Mouse (Mus musculus) left cerebral cortex, postnatal 14 days (tissue): ENCODE data around the gene Ggact. TPM values are rescaled to one million over a fixed set of nuclear protein-coding genes. Genes with fewer than 3 reads are reported as not detected.

Source experiments
- DNase-seq, 2 experiments: peaks; one replicate each; pipeline ENCODE4 v3.0.0; 2021 to 2022; ENCODE audit warnings: low spot score in 2 of 2, mixed read lengths in 1 of 2
- intact Hi-C: fragments of 180-260 bp; cut with DNase I; formaldehyde crosslinking; loops from one replicate; pipeline ENCODE4 v1.15.1; 2025
- total RNA-seq, 2 experiments: library from RNA; stranded (reverse); gene quantifications; 2 replicates each; pipeline ENCODE4 v1.2.3; 2021

Gene Ggact
- total RNA-seq, 2 experiments from 2014 or later, result 21.8 to 22.2 TPM

GRCm38 (mm10) chr14:122902136-122902535, 11.4 kb downstream of the Ggact start:
- intact Hi-C loops, result no loop called here
- DNase-seq, result no peak

- no peak for DNase-seq
- intact Hi-C loops, result no loop called here
Observed at GRCm38 (mm10) chr14:122901715-122902114, 11.8 kb downstream of the Ggact start.

DNA sequence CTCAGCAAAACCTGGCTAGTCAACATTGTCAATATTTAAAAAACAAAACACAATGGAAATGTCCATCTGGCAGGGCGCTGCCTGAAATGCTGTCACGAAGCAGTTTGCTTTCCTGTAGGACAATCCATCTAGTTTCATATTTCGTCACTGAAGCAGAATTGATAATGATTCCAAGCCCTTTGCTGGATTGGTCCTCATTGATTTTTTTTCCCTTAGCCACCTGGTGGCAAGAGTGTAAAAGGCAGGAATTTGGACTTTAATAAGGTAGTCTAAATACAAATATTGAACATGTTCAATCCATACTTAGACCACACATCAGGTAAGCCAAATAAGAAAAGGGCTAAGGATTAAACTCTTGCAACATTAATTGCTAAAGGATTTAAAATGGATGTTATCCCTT, 12.4 kb downstream of the Ggact start:
- DNase-seq, result no peak
- intact Hi-C loops, result no loop called here

- intact Hi-C loops, result no loop called here
- no peak for DNase-seq
Observed at GRCm38 (mm10) chr14:122900679-122901078, 12.9 kb downstream of the Ggact start.

DNA sequence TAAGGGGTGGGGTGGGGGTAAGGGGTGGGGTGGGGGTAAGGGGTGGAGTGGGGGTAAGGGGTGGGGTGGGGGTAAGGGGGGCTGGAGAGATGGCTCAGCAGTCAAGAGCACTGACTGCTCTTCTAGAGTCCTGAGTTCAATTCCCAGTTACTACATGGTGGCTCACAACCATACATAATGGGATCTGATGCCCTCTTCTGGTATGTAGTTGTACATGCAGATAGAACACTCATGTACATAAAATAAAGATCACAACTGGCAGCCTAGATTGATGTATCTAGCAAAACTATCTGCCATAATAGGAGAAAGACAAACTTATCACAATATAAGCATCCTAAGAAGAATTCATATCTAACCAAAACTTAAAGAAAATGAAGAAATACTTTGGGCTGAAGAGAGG, 15.0 kb downstream of the Ggact start:
- intact Hi-C loops, result no loop called here
- DNase-seq, result no peak

- intact Hi-C loops, result no loop called here
- DNase-seq, result no peak
Observed at GRCm38 (mm10) chr14:122896106-122896505, 17.5 kb downstream of the Ggact start.

- intact Hi-C loops, result no loop called here
Observed at GRCm38 (mm10) chr14:122891470-122891968, 22.0 kb downstream of the Ggact start.

GRCm38 (mm10) chr14:122888480-122888872, 25.1 kb downstream of the Ggact start:
- DNase-seq, result no peak
- intact Hi-C loops, result no loop called here

More at GRCm38 (mm10) chr14:122891470-122891968, 22.0 kb downstream of the Ggact start:
- no peak for DNase-seq

DNA sequence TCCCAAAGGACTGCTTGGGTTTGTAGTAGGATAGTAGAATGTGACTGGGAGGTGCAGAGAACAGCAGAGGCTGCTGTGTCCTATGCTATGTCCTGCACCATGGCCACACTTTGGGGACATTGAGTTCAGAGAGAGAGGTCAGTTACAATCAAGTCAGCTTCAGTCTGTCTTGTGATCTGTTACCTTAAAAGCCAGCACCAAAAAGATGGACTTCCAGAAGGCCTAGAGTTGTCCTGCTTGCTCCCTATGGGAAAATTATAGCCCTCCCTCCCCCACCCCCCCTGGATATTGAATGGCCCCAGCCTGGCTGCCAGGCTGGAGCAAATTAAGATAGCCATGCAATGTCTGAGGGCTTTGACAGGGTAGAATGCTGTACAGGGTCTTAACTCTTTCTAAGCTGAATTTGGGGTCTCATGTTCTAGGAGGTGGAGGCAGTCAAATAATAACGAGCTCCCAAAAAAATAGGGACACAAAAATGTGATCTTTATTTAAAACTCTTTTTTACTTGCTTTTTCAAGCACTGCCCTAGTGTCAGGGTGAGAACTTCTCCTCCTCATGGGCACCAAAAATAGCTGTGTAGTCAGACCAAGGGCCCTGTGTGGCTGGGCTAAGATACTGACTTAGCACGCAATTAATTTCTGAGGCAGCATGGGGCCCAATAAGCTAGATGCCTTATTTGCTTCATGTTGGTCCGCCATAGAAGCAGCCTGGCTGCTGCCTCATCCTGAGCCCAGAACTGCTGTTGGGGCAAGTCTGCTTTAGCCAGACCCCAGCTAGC, 25.7 kb downstream of the Ggact start:
- DNase-seq, result no peak
- intact Hi-C loops, result no loop called here

DNA sequence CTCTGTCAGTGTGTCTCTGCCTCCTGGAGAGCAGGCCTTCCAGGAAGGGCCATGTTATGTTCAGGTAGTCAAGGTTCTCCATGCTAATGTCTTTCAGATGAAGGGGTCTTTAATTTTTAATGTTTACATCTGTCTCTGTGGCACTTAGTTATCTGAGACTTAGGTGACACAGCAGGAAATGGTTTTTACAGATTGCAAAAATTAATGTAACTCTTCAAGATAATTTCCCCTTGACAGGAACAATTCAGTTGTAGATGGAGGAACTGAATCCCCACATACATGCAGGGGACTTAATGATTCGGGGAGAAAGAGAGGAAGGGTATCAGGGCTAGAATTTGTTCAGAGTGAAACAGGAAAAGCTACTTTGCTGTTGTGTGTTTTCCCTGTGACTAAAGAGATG, 26.3 kb downstream of the Ggact start:
- DNase-seq, result no peak
- intact Hi-C loops, result no loop called here

DNA sequence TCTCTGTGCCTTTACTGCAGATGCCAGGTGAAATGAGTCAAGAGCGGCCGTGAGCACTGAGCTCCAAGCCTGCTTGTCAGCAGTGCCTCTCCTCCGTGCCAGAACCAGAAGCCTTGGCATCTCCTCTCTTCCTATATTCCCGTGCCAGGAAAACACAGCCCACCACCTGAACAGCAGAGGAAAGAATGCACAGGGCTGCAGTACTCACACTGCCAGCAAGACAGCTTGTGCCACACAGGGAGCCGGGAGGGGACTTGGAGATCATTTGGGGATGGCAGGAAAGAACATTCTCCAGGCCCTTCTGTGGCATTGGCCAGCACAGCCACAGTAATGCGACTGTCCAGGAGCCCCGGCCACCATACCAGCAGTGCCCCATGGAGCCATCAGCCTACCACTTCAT, 27.7 kb downstream of the Ggact start:
- intact Hi-C loops, result no loop called here

GRCm38 (mm10) chr14:122883821-122884584, 29.6 kb downstream of the Ggact start:
- intact Hi-C loops, result no loop called here
- DNase-seq, result peak in 1 of 2 experiments; percentile 24

More for the DNA sequence above, 27.7 kb downstream of the Ggact start:
- DNase-seq, result peak in 1 of 2 experiments; percentile 47

DNA sequence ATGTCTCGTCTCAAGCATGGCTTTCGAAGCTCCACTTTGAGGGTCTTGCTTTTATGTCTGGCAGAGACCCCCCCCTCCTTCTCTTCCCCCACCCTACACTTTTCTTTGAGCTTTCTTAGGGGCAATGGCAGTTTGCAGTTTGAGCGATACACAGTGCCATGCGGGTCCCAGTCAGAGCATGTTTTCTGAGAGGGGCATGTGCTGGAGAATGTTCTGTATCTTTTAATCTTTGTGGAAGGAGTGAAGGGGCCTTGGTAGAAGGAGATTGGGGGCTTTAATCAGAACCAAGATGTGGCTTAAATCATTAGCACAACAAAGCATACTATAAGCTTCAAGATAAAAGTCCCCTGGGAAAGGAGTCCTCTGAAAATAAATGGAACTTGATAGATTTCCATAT, 30.1 kb downstream of the Ggact start:
- no peak for DNase-seq
- intact Hi-C loops, result no loop called here

DNA sequence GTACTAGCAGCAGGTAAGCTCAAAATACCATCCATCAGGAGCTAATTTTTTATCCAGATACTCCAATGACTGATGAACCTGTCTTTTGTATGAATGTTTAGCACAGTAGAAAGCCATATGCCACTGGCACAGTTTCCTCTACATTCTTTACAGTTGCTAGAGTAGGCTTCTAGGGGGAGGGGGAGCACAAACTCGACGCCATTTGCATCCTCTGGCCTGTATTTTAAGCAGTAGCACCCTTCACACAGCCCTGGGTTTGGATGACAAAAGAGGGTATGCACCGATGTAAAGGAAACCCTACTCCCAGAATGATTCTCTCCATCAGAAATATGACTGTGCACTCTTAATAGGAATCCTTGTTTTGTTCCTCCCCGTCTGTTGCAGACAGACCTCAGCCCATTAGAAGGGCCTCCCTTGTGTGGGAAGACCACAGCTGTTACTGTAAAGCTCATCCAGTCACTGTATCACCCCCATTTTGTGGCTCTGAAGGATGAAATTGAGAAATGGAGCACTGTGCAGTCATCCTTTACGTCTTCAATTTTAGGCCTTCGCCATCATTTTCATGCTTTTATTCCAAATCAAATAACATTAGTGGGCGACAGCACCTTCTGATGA, 30.7 kb downstream of the Ggact start:
- DNase-seq, result no peak
- intact Hi-C loops, result no loop called here

- intact Hi-C loops, result no loop called here
- DNase-seq, result no peak
Observed at GRCm38 (mm10) chr14:122882201-122882639, 31.3 kb downstream of the Ggact start.

DNA sequence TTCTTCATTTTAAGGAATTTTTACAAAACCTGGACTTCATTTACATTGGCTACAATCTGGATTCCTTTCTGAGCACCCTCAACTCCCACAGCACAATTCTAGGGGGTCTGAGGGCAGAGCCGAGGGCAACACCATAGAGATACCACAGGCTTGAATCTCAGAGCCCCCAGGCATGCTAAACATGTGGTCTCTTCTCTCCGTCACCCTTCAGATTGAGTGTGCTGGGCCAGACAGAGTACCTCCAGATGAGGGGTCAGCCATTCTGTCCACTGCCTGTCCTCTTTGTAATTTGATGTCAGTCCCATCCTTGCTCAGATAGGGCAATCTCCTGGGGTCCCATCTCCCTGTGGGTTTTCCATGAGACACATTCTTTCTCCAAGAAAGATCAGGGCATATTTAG, 31.9 kb downstream of the Ggact start:
- DNase-seq, result no peak
- intact Hi-C loops, result no loop called here

GRCm38 (mm10) chr14:122880291-122880690, 33.3 kb downstream of the Ggact start:
- intact Hi-C loops, result no loop called here
- DNase-seq, result no peak

DNA sequence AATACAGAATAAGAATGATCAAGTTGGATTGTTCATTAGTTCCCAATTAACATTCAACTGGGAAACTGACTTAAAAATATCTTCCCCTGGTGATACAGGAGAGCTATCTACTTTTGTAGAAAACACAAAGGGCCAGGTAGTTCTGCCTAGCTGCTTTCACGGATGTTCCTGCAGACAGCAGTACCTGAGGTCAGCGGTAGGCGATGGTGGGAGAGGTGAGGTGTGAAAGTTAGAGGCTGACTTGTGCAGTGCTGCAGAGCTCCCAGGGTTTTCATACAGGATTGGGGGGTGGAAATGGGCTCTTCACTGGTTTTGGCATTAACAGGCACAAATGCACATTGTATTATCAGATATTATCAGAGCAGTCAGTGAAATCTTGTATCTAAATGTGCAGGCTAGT, 35.8 kb downstream of the Ggact start:
- no peak for DNase-seq
- intact Hi-C loops, result loop anchor here (2.0 to 5.0 kb wide), 3 partner anchors 369 to 655 kb away; no protein-coding TSS in a partner anchor

- no peak for DNase-seq
- intact Hi-C loops, result loop anchor here (2.0 to 5.0 kb wide), 3 partner anchors 368 to 654 kb away; no protein-coding TSS in a partner anchor
Observed at GRCm38 (mm10) chr14:122876723-122877122, 36.8 kb downstream of the Ggact start.

DNA sequence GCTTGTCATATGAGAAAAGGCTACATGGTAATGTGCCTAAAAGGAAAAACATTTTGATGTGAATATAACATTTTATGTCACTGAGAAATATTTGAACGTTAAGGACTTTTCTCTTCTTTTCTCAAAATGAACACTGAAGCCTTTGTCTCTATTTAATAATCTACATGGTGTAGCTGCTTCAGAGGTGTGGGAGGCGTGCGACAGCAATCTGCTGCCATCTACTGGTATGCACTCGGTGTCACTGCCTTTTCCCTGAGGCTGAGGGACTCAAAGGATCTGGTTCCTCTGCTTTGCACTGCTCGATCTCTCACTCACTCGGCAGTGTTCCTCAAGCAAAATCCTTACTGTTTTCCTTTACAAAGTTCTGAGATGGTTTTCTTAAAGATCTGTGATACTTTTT, 37.4 kb downstream of the Ggact start:
- DNase-seq, result peak; percentile 87 to 90
- intact Hi-C loops, result loop anchor here (2.0 to 5.0 kb wide), 3 partner anchors 367 to 653 kb away; no protein-coding TSS in a partner anchor
